Mouse (Mus musculus): Measurements from ENCODE around the gene Srpr. TPM values are rescaled to one million over a fixed set of nuclear protein-coding genes. Genes with fewer than 3 reads are reported as not detected.
A peak's percentile ranks its signal among the peaks of the same experiment; 100 is the strongest.

The Srpr gene
- polyA plus RNA-seq, 1 experiment = not detected

- no peak overlapping the region for H3K4me3 ChIP-seq (ENCODE audit: insufficient read depth, low read depth, low read length)
- TF ChIP-seq CTCF (IDR thresholded peaks at IDR 0.05; ENCODE audit: insufficient read depth, low read depth, low read length) (no peak), POLR2A (IDR thresholded peaks at IDR 0.05; ENCODE audit: insufficient read depth, low read depth, low read length) (no peak)
These were observed 620 bp downstream of the Srpr start for GRCm38 (mm10) chr9:35200529-35201060.

GRCm38 (mm10) chr9:35203536-35203935 is 3.6 kb downstream of the Srpr start:
- 69% methylated on average over 3 of the region's 3 CpGs for WGBS
- TF ChIP-seq POLR2A (IDR thresholded peaks at IDR 0.05; ENCODE audit: insufficient read depth, low read depth, low read length) (no peak), CTCF (IDR thresholded peaks at IDR 0.05; ENCODE audit: insufficient read depth, low read depth, low read length) (no peak)
- no peak overlapping the region for H3K4me3 ChIP-seq (ENCODE audit: insufficient read depth, low read depth, low read length)
- peaks cover 6% of the 10 kb centered on the region; the same call in 1 of the 2 replicates for H3K4me1 ChIP-seq (ENCODE audit: control insufficient read depth, insufficient read depth, low read length)
- no peak overlapping the region for H3K27ac ChIP-seq (ENCODE audit: insufficient read depth, low read depth, low read length)

More at GRCm38 (mm10) chr9:35200529-35201060, 620 bp downstream of the Srpr start:
- no peak overlapping the region for H3K27ac ChIP-seq (ENCODE audit: insufficient read depth, low read depth, low read length)
- WGBS = 63% methylated on average over 9 of the region's 9 CpGs
- peaks cover 6% of the 10 kb centered on the region; the same call in 1 of the 2 replicates for H3K4me1 ChIP-seq (ENCODE audit: control insufficient read depth, insufficient read depth, low read length)

GRCm38 (mm10) chr9:35204421-35204820 is 4.4 kb downstream of the Srpr start:
- Histone ChIP-seq H3K4me3 (ENCODE audit: insufficient read depth, low read depth, low read length) (no peak overlapping the region), H3K27ac (ENCODE audit: insufficient read depth, low read depth, low read length) (no peak overlapping the region), H3K4me1 (ENCODE audit: control insufficient read depth, insufficient read depth, low read length) (peaks cover 6% of the 10 kb centered on the region; the same call in 1 of the 2 replicates)
- WGBS = 100% methylated on average over 2 of the region's 2 CpGs
- TF ChIP-seq CTCF (IDR thresholded peaks at IDR 0.05; ENCODE audit: insufficient read depth, low read depth, low read length) = no peak
- TF ChIP-seq POLR2A (IDR thresholded peaks at IDR 0.05; ENCODE audit: insufficient read depth, low read depth, low read length) = no peak

GRCm38 (mm10) chr9:35210542-35211474 is 10.8 kb downstream of the Srpr start, which contains the start of gene Foxred1:
Gene Foxred1 (minus strand): TSS chr9:35211055.
- peak within 1 kb of the TSS; percentile 78 for H3K4me3 ChIP-seq (ENCODE audit: insufficient read depth, low read depth, low read length)
- peak within 1 kb of the TSS; percentile 87 for H3K27ac ChIP-seq (ENCODE audit: insufficient read depth, low read depth, low read length)
- under 1% methylated on average over 72 of the region's 72 CpGs for WGBS
- TF ChIP-seq POLR2A (IDR thresholded peaks at IDR 0.05; ENCODE audit: insufficient read depth, low read depth, low read length) (peak; percentile 97), CTCF (IDR thresholded peaks at IDR 0.05; ENCODE audit: insufficient read depth, low read depth, low read length) (no peak)
- H3K4me1 ChIP-seq (ENCODE audit: control insufficient read depth, insufficient read depth, low read length) = peaks cover 3% of the 10 kb centered on the region

- TF ChIP-seq CTCF (IDR thresholded peaks at IDR 0.05; ENCODE audit: insufficient read depth, low read depth, low read length) (no peak), POLR2A (IDR thresholded peaks at IDR 0.05; ENCODE audit: insufficient read depth, low read depth, low read length) (no peak)
- Histone ChIP-seq H3K4me3 (ENCODE audit: insufficient read depth, low read depth, low read length) (peak overlapping the region; percentile 78), H3K27ac (ENCODE audit: insufficient read depth, low read depth, low read length) (no peak overlapping the region), H3K4me1 (ENCODE audit: control insufficient read depth, insufficient read depth, low read length) (peaks cover 3% of the 10 kb centered on the region)
- 30% methylated on average over 26 of the region's 26 CpGs for WGBS
These were observed 11.9 kb downstream of the Srpr start for GRCm38 (mm10) chr9:35211573-35212511.

- TF ChIP-seq CTCF (IDR thresholded peaks at IDR 0.05; ENCODE audit: insufficient read depth, low read depth, low read length) (no peak), POLR2A (IDR thresholded peaks at IDR 0.05; ENCODE audit: insufficient read depth, low read depth, low read length) (no peak)
- 61% methylated on average over 1 of the region's 1 CpGs for WGBS
- no peak overlapping the region for H3K4me3 ChIP-seq (ENCODE audit: insufficient read depth, low read depth, low read length)
These were observed 18.0 kb downstream of the Srpr start for GRCm38 (mm10) chr9:35217963-35218362.

GRCm38 (mm10) chr9:35223466-35223865 is 23.5 kb downstream of the Srpr start:
- no peak overlapping the region for H3K4me3 ChIP-seq (ENCODE audit: insufficient read depth, low read depth, low read length)
- H3K4me1 ChIP-seq (ENCODE audit: control insufficient read depth, insufficient read depth, low read length) = no peaks in the 10 kb centered on the region
- H3K27ac ChIP-seq (ENCODE audit: insufficient read depth, low read depth, low read length) = no peak overlapping the region
- WGBS = 98% methylated on average over 3 of the region's 3 CpGs
- no peak for TF ChIP-seq POLR2A (IDR thresholded peaks at IDR 0.05; ENCODE audit: insufficient read depth, low read depth, low read length)
- no peak for TF ChIP-seq CTCF (IDR thresholded peaks at IDR 0.05; ENCODE audit: insufficient read depth, low read depth, low read length)

More at GRCm38 (mm10) chr9:35217963-35218362, 18.0 kb downstream of the Srpr start:
- Histone ChIP-seq H3K4me1 (ENCODE audit: control insufficient read depth, insufficient read depth, low read length) (no peaks in the 10 kb centered on the region), H3K27ac (ENCODE audit: insufficient read depth, low read depth, low read length) (no peak overlapping the region)

GRCm38 (mm10) chr9:35228671-35229070 is 28.7 kb downstream of the Srpr start:
- no peak overlapping the region for H3K4me3 ChIP-seq (ENCODE audit: insufficient read depth, low read depth, low read length)
- H3K27ac ChIP-seq (ENCODE audit: insufficient read depth, low read depth, low read length) = no peak overlapping the region
- 95% methylated on average over 3 of the region's 3 CpGs for WGBS
- TF ChIP-seq POLR2A (IDR thresholded peaks at IDR 0.05; ENCODE audit: insufficient read depth, low read depth, low read length) (no peak), CTCF (IDR thresholded peaks at IDR 0.05; ENCODE audit: insufficient read depth, low read depth, low read length) (no peak)
- no peaks in the 10 kb centered on the region for H3K4me1 ChIP-seq (ENCODE audit: control insufficient read depth, insufficient read depth, low read length)

Data from olfactory bulb, adult 2 months (tissue).